Mouse (Mus musculus): ENCODE data around the gene Pbsn. TPM values are rescaled to one million over a fixed set of nuclear protein-coding genes. Genes with fewer than 3 reads are reported as not detected.

Gene Pbsn
- polyA plus RNA-seq, 1 experiment from 2014 or later: not detected

DNA sequence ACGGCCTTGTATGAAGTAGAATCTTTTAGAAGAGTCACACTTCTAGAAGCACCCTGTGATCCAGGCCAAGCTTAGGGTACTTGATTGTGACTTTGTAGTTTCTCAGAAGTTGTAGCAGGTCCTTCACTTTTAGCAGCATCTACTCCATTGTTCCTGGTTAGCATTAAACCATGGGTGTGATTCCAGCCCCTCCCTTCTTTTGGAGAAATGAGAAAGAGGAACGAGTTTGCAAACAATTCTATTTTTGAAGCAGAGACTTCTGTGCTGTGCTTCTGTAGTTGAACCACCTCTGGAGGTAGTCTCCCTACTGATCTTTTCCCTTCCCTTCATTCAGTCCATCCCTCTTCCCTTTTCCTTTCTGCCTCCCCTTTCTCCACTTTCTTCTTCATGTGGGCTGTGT is 51.1 kb downstream of the Pbsn start:
- Histone ChIP-seq H3K4me2 (replicated peaks; ENCODE audit: low read depth) (no peak overlapping the region), H3K27me3 (ENCODE audit: control insufficient read depth, insufficient read depth, low read length) (no peaks in the 10 kb centered on the region), H3K4me1 (replicated peaks; ENCODE audit: control insufficient read depth, insufficient read depth) (no peaks in the 10 kb centered on the region), H3K9me3 (ENCODE audit: control insufficient read depth, low read length) (no peaks in the 10 kb centered on the region), H3K4me3 (ENCODE audit: low read depth, low read length) (no peak overlapping the region), H3K9ac (ENCODE audit: low read length) (no peak overlapping the region), H3K27ac (replicated peaks) (no peak overlapping the region), H3K36me3 (ENCODE audit: control insufficient read depth, insufficient read depth, low read length) (no peaks in the 10 kb centered on the region)
- no peak for ATAC-seq (ENCODE audit: low FRiP score, low TSS enrichment)
- TF ChIP-seq EP300 (optimal IDR thresholded peaks at IDR 0.05) (no peak), CTCF (IDR thresholded peaks at IDR 0.05; ENCODE audit: low read depth) (no peak)
- DNase-seq (ENCODE audit: low spot score): no peak
- 72% methylated on average over 2 of the region's 2 CpGs for WGBS

GRCm38 (mm10) chrX:77801543-77801942 is 51.9 kb downstream of the Pbsn start:
- no peak overlapping the region for H3K27ac ChIP-seq (replicated peaks)
- no peak overlapping the region for H3K9ac ChIP-seq (ENCODE audit: low read length)
- H3K4me3 ChIP-seq (ENCODE audit: low read depth, low read length): no peak overlapping the region
- H3K4me1 ChIP-seq (replicated peaks; ENCODE audit: control insufficient read depth, insufficient read depth): no peaks in the 10 kb centered on the region
- WGBS: 52% methylated on average over 1 of the region's 1 CpGs
- H3K9me3 ChIP-seq (ENCODE audit: control insufficient read depth, low read length): no peaks in the 10 kb centered on the region
- TF ChIP-seq EP300 (optimal IDR thresholded peaks at IDR 0.05) (no peak), CTCF (IDR thresholded peaks at IDR 0.05; ENCODE audit: low read depth) (no peak)
- ATAC-seq (ENCODE audit: low FRiP score, low TSS enrichment): no peak
- no peak for DNase-seq (ENCODE audit: low spot score)
- H3K27me3 ChIP-seq (ENCODE audit: control insufficient read depth, insufficient read depth, low read length): no peaks in the 10 kb centered on the region
- H3K4me2 ChIP-seq (replicated peaks; ENCODE audit: low read depth): no peak overlapping the region
- H3K36me3 ChIP-seq (ENCODE audit: control insufficient read depth, insufficient read depth, low read length): no peaks in the 10 kb centered on the region

- no peak overlapping the region for H3K27ac ChIP-seq (replicated peaks)
- TF ChIP-seq CTCF (IDR thresholded peaks at IDR 0.05; ENCODE audit: low read depth): no peak
- no peak for TF ChIP-seq EP300 (optimal IDR thresholded peaks at IDR 0.05)
- ATAC-seq (ENCODE audit: low FRiP score, low TSS enrichment): no peak
- H3K4me1 ChIP-seq (replicated peaks; ENCODE audit: control insufficient read depth, insufficient read depth): no peaks in the 10 kb centered on the region
- H3K9ac ChIP-seq (ENCODE audit: low read length): no peak overlapping the region
- no peak overlapping the region for H3K4me2 ChIP-seq (replicated peaks; ENCODE audit: low read depth)
- no peak overlapping the region for H3K4me3 ChIP-seq (ENCODE audit: low read depth, low read length)
- no peak for DNase-seq (ENCODE audit: low spot score)
- no peaks in the 10 kb centered on the region for H3K27me3 ChIP-seq (ENCODE audit: control insufficient read depth, insufficient read depth, low read length)
- H3K9me3 ChIP-seq (ENCODE audit: control insufficient read depth, low read length): no peaks in the 10 kb centered on the region
- no peaks in the 10 kb centered on the region for H3K36me3 ChIP-seq (ENCODE audit: control insufficient read depth, insufficient read depth, low read length)
- 70% methylated on average over 3 of the region's 3 CpGs for WGBS
These were observed 53.9 kb downstream of the Pbsn start for GRCm38 (mm10) chrX:77799554-77799953.

GRCm38 (mm10) chrX:77797801-77798200 is 55.6 kb downstream of the Pbsn start:
- no peaks in the 10 kb centered on the region for H3K27me3 ChIP-seq (ENCODE audit: control insufficient read depth, insufficient read depth, low read length)
- ATAC-seq (ENCODE audit: low FRiP score, low TSS enrichment): no peak
- TF ChIP-seq CTCF (IDR thresholded peaks at IDR 0.05; ENCODE audit: low read depth) (no peak), EP300 (optimal IDR thresholded peaks at IDR 0.05) (no peak)

GRCm38 (mm10) chrX:77796916-77797315 is 56.5 kb downstream of the Pbsn start:
- 65% methylated on average over 1 of the region's 1 CpGs for WGBS
- Histone ChIP-seq H3K4me2 (replicated peaks; ENCODE audit: low read depth) (peak overlapping the region; percentile 57; the same call in 1 of the 2 replicates), H3K36me3 (ENCODE audit: control insufficient read depth, insufficient read depth, low read length) (no peaks in the 10 kb centered on the region), H3K9ac (ENCODE audit: low read length) (no peak overlapping the region), H3K4me3 (ENCODE audit: low read depth, low read length) (no peak overlapping the region), H3K4me1 (replicated peaks; ENCODE audit: control insufficient read depth, insufficient read depth) (no peaks in the 10 kb centered on the region), H3K27me3 (ENCODE audit: control insufficient read depth, insufficient read depth, low read length) (no peaks in the 10 kb centered on the region), H3K27ac (replicated peaks) (no peak overlapping the region), H3K9me3 (ENCODE audit: control insufficient read depth, low read length) (no peaks in the 10 kb centered on the region)
- TF ChIP-seq EP300 (optimal IDR thresholded peaks at IDR 0.05) (no peak), CTCF (IDR thresholded peaks at IDR 0.05; ENCODE audit: low read depth) (peak; percentile 41)
- DNase-seq (ENCODE audit: low spot score): no peak
- ATAC-seq (ENCODE audit: low FRiP score, low TSS enrichment): no peak

More at GRCm38 (mm10) chrX:77797801-77798200, 55.6 kb downstream of the Pbsn start:
- H3K4me2 ChIP-seq (replicated peaks; ENCODE audit: low read depth): no peak overlapping the region
- no peak overlapping the region for H3K4me3 ChIP-seq (ENCODE audit: low read depth, low read length)
- H3K36me3 ChIP-seq (ENCODE audit: control insufficient read depth, insufficient read depth, low read length): no peaks in the 10 kb centered on the region
- no peaks in the 10 kb centered on the region for H3K4me1 ChIP-seq (replicated peaks; ENCODE audit: control insufficient read depth, insufficient read depth)
- no peak for DNase-seq (ENCODE audit: low spot score)
- H3K27ac ChIP-seq (replicated peaks): no peak overlapping the region
- H3K9me3 ChIP-seq (ENCODE audit: control insufficient read depth, low read length): no peaks in the 10 kb centered on the region
- H3K9ac ChIP-seq (ENCODE audit: low read length): no peak overlapping the region

GRCm38 (mm10) chrX:77796238-77796835 is 57.1 kb downstream of the Pbsn start, which contains the start of gene Prkx:
Gene Prkx, minus strand, starts transcription at chrX:77796278.
- Histone ChIP-seq H3K36me3 (ENCODE audit: control insufficient read depth, insufficient read depth, low read length) (no peaks in the 10 kb centered on the region), H3K27me3 (ENCODE audit: control insufficient read depth, insufficient read depth, low read length) (no peaks in the 10 kb centered on the region), H3K4me1 (replicated peaks; ENCODE audit: control insufficient read depth, insufficient read depth) (no peaks in the 10 kb centered on the region), H3K27ac (replicated peaks) (peak within 1 kb of the TSS; percentile 87), H3K4me2 (replicated peaks; ENCODE audit: low read depth) (peak within 1 kb of the TSS; percentile 57), H3K9me3 (ENCODE audit: control insufficient read depth, low read length) (no peaks in the 10 kb centered on the region), H3K4me3 (ENCODE audit: low read depth, low read length) (peak within 1 kb of the TSS; percentile 55), H3K9ac (ENCODE audit: low read length) (peak within 1 kb of the TSS; percentile 71)
- TF ChIP-seq EP300 (optimal IDR thresholded peaks at IDR 0.05) (no peak), CTCF (IDR thresholded peaks at IDR 0.05; ENCODE audit: low read depth) (no peak)
- peak; percentile 86 for ATAC-seq (ENCODE audit: low FRiP score, low TSS enrichment)
- DNase-seq (ENCODE audit: low spot score): no peak
- 21% methylated on average over 16 of the region's 19 CpGs for WGBS

Data from stomach, postnatal 0 days (tissue).